Mouse (Mus musculus): ENCODE data around the gene Anxa6.
A peak's percentile ranks its signal among the peaks of the same experiment; 100 is the strongest.

Gene Anxa6

DNA sequence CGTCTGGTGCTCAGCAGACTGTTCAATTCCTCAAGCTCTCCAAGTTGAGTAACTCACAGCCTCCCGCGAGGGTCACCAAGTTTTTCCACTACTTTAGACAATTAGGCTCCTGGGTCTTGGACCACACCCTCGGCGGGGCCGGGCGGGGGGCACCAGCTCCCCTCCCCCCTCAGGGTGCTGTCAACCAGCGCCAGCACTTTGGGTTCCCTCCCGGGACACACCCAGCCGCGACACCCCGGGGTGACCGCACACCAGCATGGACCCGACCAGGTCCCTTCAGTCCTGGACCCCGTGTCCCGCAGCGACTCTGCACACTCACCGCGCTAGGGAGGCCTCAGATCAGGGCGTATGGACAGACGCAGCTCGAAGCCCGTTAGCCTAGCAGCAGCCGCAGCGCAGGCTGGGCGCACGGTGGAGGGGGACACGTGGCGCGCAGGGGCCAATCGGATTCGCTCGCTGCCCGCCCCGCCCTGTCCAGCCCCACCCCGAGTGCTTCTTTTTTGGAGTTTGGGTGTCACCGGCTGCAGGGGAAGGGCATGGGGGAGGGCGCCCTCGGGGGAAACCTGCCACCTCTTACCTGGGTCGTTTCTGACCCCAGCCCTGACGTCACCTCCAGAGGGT is at the start of gene Anxa6:
Gene Anxa6 (minus strand): TSS at position 406 of the 621 bp plus-strand sequence.
- DNase-seq (ENCODE audit: extremely low read depth, insufficient read length, low spot score) = peak; percentile 89

DNA sequence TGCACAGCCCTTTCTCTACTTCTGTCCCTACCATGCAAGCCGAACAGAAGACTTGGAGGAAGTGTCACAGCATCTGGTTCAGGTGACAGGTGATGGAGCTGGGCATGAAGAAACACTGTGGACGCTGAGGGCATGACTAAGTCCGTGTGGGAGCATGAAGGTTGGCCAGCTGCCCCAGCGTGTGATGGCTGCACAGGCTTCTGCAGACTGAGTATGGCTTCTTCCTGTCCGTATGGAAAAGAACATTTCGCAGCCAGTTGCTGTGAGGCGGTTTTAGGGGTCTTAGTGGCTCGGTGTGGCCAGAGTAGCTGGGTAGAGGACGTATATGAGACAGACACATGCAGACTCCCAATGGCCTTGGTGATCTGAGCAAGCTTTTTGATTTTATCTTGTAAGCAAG is 48.0 kb upstream of the Anxa6 start:
- DNase-seq (ENCODE audit: extremely low read depth, insufficient read length, low spot score) = no peak

- no peak for DNase-seq (ENCODE audit: extremely low read depth, insufficient read length, low spot score)
Measured at GRCm38 (mm10) chr11:55079180-55079579, 45.9 kb upstream of the Anxa6 start.

- DNase-seq (ENCODE audit: extremely low read depth, insufficient read length, low spot score) = no peak
Measured at GRCm38 (mm10) chr11:55078502-55078901, 45.3 kb upstream of the Anxa6 start.

DNA sequence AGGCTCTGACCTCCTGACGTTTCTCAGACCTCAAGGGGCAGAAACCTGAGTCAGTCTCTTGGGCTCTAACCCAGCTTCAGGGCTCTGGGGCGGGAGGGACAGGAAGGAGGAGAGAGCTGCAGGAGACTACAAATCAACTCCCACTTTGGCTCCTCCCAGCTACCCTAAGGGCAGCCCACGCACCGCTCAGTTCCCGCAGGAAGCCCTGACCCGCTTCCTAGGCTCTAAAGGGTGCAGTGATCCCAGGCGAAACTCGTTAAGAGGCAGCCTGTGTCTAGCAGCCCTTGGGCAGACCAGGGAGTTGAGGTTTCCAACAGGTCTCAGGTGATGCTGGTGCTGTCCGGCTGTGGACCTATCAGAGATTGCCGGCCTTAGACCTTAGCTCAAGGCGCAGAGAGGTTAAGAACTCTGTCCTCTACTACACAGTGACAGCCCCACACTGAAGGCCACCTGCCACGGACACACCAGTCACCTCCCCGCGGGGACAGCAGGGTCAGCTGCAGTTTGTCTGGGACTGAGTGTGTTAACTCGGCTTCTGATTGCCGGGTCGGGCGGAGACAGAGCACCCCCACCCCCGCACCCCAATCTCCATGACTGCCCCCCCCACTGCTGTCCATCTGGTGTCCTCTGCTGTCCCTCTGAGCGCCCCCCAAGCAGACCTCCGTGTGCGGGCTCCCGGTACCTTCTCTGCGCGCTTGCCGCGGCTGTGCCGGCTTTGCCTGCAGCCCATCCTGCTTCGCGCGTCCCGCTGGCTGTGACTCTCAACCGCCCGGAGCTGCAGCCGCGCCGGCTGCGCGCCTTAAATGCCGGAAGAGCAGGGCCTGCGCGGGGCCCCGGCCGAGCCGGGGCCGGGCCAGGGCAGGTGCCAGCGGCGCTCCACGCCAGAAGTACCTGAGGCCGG is 44.3 kb upstream of the Anxa6 start, which contains the start of gene Ccdc69:
Gene Ccdc69 (minus strand): TSS at position 801 of the 901 bp plus-strand sequence.
- peak; percentile 55 for DNase-seq (ENCODE audit: extremely low read depth, insufficient read length, low spot score)

DNA sequence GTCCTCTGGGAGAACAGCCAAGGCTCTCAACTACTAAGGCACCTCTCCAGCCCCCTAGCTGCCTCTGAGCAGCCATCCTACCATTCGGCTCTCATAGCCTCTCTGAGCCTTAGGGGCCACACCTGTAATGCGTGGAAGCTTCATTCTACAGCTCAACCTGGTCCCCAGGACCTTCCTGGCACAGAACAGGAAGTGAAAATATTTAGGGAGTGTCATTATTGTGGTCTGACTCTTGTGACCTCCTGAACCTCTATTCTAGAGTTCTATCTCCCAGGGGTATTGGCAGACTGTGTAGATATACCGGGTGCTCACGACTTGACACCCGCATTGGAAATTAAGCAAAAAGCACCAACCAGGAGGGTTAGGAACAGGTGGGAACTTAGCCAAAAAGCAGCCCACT is 43.0 kb upstream of the Anxa6 start:
- DNase-seq (ENCODE audit: extremely low read depth, insufficient read length, low spot score) = no peak

DNA sequence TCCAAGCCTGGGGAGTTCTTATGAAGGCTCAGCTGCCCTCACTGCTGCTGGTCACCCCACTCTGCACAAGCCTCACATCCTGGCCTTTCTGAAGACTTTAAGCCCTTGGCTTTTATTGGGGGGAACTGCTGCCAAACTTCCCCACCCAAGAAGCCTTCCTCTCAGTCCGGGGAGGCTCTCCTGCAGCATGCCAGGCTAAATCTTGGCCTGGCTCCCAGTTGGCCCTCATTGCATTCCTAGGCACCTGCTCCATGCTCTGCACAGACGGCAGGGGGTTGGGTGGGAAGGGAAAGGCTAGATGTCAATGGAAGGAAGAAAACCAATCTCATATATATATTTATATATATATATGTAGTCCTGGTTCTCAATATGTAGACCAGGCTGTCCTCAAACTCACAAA is 42.4 kb upstream of the Anxa6 start:
- DNase-seq (ENCODE audit: extremely low read depth, insufficient read length, low spot score) = no peak

DNA sequence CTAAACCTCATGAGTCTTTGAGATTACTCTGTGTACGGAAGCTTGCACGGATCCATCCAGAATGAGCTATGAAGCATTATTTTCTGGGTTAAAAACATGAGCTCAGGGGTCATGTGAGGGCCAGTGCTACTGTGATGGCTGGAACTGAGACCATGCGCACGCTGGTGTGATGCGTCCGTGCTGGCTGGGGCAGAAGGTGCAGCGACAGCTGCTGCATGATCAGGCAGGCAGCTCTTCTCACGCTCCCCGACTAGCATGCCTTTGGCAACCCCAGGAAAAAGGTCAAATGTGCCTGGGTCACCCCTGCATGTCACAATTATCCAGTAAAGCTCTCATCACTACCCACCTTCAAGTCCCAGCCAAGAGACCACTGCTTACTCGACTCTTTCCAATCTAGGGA is 39.9 kb upstream of the Anxa6 start:
- no peak for DNase-seq (ENCODE audit: extremely low read depth, insufficient read length, low spot score)

- no peak for DNase-seq (ENCODE audit: extremely low read depth, insufficient read length, low spot score)
Measured at GRCm38 (mm10) chr11:55072467-55072866, 39.2 kb upstream of the Anxa6 start.

- no peak for DNase-seq (ENCODE audit: extremely low read depth, insufficient read length, low spot score)
Measured at GRCm38 (mm10) chr11:55071344-55071743, 38.1 kb upstream of the Anxa6 start.

DNA sequence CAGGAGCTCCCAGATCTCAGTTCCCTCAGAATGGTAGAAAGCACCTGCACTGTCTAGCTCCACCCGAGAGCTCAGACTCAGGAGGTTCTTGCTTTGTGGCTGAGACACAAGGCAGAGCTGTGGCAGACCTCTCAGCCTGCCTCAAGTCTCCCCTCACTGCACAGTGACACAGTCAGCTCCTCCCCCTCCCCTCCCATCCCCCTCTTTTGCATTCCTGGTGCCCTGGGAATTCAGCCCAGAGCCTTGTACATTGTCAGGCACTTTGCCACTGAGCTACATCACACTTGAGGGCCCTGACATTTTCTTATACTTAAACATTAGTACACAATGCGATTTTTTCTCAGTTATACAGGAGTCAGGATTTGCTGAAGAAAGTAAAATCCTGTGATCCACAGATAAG is 35.8 kb upstream of the Anxa6 start:
- DNase-seq (ENCODE audit: extremely low read depth, insufficient read length, low spot score) = no peak

DNA sequence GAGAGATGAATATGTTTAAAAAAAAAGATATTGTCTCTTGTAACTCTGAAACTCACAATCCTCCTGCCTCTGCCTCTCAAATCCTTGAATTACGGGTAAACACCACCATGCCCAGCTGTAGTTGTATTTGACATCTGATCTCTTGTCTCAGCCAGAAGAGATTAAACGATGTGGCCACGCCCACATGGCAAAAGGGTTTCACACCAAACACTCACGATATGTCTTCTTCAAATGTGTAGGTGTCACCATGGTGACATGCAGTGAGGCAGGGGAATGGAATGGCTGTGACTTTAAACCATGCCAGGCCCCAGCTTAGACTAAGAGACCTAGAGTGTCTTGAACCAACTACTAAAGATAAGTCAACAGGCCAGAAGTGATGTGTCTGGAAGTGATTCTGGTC is 33.7 kb upstream of the Anxa6 start:
- no peak for DNase-seq (ENCODE audit: extremely low read depth, insufficient read length, low spot score)

DNA sequence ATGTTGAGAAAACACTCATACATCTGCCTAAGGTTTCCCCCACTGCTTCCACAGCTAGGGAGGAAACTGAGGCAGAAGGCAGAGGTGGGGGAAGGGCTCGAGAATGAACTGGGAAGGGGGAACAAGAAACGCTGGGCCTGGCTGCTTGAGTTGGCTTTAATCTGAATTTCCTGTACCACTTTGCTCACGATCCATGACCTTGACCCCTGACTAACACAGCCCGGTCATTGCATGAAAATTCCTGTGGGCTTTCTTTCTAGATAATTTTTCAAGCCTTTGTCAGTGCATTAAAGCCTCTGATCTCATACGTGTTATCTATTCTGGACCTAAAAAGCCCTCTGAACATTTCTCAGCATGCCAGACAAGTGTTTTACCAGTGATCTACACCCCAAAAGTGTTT is 29.6 kb upstream of the Anxa6 start:
- DNase-seq (ENCODE audit: extremely low read depth, insufficient read length, low spot score) = no peak

GRCm38 (mm10) chr11:55060802-55061201 is 27.6 kb upstream of the Anxa6 start:
- DNase-seq (ENCODE audit: extremely low read depth, insufficient read length, low spot score) = no peak

DNA sequence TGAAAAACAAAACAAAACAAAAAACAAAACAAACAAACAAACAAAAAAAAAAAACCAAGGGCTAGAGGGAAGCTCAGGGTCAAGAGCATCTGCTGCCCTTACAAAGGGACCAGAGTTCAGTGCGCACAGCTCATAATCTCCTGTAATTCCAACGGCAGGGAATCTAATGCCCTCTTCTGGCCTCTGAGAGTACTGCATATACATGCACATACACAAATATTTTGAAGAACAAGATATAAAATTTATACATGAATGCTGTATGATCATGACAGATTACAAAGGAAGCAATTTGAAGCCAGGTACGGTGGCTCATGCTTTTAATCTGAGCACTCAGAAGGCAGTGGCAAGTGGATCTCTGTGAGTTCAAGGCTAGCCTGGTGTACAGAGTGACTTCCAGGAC is 24.3 kb upstream of the Anxa6 start:
- DNase-seq (ENCODE audit: extremely low read depth, insufficient read length, low spot score) = no peak

GRCm38 (mm10) chr11:55050837-55051510 is 17.7 kb upstream of the Anxa6 start:
- DNase-seq (ENCODE audit: extremely low read depth, insufficient read length, low spot score) = no peak

- no peak for DNase-seq (ENCODE audit: extremely low read depth, insufficient read length, low spot score)
Measured at GRCm38 (mm10) chr11:55046600-55046999, 13.4 kb upstream of the Anxa6 start.

- no peak for DNase-seq (ENCODE audit: extremely low read depth, insufficient read length, low spot score)
Measured at GRCm38 (mm10) chr11:55041348-55041747, 8.1 kb upstream of the Anxa6 start.

DNA sequence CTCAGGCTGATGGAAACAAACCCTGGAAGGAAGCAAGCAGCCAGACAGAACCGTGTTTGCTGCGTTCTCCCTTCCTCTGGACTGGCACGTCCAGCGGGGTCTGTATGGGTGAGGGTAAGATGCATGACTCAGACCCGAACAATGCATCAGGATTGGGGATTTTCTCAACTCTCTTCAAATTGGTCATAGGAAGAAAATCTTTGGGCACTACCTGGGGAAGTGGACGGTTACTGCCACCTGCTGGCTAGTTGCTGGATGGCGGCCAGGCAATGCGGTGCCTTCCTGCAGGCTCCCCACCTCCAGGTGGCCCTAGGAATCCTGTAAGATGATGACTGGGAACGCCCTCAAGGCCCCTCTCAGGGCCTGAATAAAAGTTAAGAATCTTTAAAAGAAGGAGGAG is 6.3 kb upstream of the Anxa6 start:
- DNase-seq (ENCODE audit: extremely low read depth, insufficient read length, low spot score) = peak; percentile 53

- no peak for DNase-seq (ENCODE audit: extremely low read depth, insufficient read length, low spot score)
Measured at GRCm38 (mm10) chr11:55036601-55037000, 3.4 kb upstream of the Anxa6 start.

DNA sequence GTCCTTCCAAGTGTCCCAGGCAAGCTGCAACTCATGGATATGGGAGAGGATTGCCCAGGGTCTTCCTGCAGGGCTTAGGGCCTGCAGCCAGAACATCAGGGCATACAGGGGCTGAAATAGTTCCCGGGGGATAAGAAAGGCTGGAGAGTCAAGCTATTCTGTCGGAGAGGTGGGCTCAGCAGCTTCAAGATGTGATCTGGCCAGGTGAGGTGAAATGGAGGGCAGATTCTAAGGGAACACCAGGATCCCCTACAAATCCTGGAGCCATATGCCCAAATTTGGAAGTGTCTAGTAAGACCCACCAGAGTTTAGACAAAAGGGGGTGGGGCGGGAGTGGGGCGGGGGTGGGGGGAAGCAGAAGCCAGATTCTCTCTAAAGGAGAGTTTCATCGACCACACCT is 959 bp downstream of the Anxa6 start:
- no peak for DNase-seq (ENCODE audit: extremely low read depth, insufficient read length, low spot score)

GRCm38 (mm10) chr11:55031991-55032280 is 1.3 kb downstream of the Anxa6 start:
- peak; percentile 35 for DNase-seq (ENCODE audit: extremely low read depth, insufficient read length, low spot score)
